Mouse (Mus musculus): ENCODE data around the gene Olfr625-ps1. TPM values are rescaled to one million over a fixed set of nuclear protein-coding genes. Genes with fewer than 3 reads are reported as not detected.

Gene Olfr625-ps1
- not detected in 2 replicates for polyA plus RNA-seq (2014; fragmentation: Nextera tagmentation; extraction: Ambion mirVana)

DNA sequence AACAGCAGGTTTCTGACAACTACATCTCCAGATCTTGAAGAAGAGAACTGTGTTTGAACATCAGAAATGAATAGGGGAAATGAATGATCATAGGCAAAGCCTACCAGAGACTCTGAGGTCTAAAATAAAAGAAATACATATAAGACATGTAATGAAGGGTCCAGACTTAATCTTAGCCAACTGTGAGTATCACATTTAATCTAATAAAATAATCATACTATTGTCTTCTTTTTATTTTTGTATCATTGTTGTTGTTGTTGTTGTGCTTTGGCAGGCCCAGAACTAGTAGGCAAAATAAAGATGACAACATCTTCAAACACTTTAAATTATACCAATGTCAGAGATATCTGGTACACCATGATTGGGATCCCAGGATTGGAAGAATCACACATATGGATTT lies at the start of gene Olfr625-ps1:
Olfr625-ps1 (plus strand) TSS at position 301 of the 400 bp plus-strand sequence.
- H3K27me3 ChIP-seq (ENCODE audit: control insufficient read depth, insufficient read depth, low read length) = no peaks in the 10 kb centered on the region
- no peak within 1 kb of the TSS for H3K4me3 ChIP-seq (ENCODE audit: low read depth, low read length)
- no peaks in the 10 kb centered on the region for H3K9me3 ChIP-seq (replicated peaks; ENCODE audit: control insufficient read depth, low read length)
- no peak for DNase-seq (ENCODE audit: low spot score)
- no peak for ATAC-seq (replicated peaks; ENCODE audit: insufficient number of reproducible peaks, low FRiP score, low TSS enrichment, low read depth)
- no peak within 1 kb of the TSS for H3K9ac ChIP-seq (replicated peaks; ENCODE audit: low read length)
- no peaks in the 10 kb centered on the region for H3K4me1 ChIP-seq (ENCODE audit: control insufficient read depth, insufficient read depth, low read length)
- no peak within 1 kb of the TSS for H3K4me2 ChIP-seq (ENCODE audit: low read depth, low read length)
- no peak within 1 kb of the TSS for H3K27ac ChIP-seq (replicated peaks; ENCODE audit: low read depth, low read length)
- no peaks in the 10 kb centered on the region for H3K36me3 ChIP-seq (replicated peaks; ENCODE audit: control insufficient read depth, insufficient read depth, low read depth, low read length)

DNA sequence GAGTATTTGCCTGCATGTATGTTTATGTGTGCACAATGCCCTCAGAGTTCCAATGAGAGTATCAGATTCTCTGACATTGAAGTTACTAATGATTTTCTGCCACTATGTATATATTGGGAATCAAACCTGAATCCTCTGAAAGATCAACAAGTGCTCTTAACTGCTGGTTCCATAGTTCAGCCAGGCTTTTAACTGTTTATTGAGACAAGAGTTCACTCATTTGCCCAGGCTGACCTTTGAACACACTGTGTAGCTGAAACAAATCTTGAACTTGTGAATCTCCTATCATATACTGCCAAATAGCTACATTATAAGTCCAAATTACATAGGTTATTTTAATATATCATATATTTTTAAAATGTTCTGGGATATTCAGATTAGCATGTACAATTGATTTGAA lies 45.7 kb upstream of the Olfr625-ps1 start:
- H3K4me3 ChIP-seq (ENCODE audit: low read depth, low read length) = no peak overlapping the region
- H3K27ac ChIP-seq (replicated peaks; ENCODE audit: low read depth, low read length) = no peak overlapping the region
- H3K9me3 ChIP-seq (replicated peaks; ENCODE audit: control insufficient read depth, low read length) = no peaks in the 10 kb centered on the region
- H3K27me3 ChIP-seq (ENCODE audit: control insufficient read depth, insufficient read depth, low read length) = no peaks in the 10 kb centered on the region
- DNase-seq (ENCODE audit: low spot score) (no peak), ATAC-seq (replicated peaks; ENCODE audit: insufficient number of reproducible peaks, low FRiP score, low TSS enrichment, low read depth) (no peak)
- H3K4me2 ChIP-seq (ENCODE audit: low read depth, low read length) = no peak overlapping the region
- H3K9ac ChIP-seq (replicated peaks; ENCODE audit: low read length) = no peak overlapping the region
- H3K4me1 ChIP-seq (ENCODE audit: control insufficient read depth, insufficient read depth, low read length) = no peaks in the 10 kb centered on the region
- no peaks in the 10 kb centered on the region for H3K36me3 ChIP-seq (replicated peaks; ENCODE audit: control insufficient read depth, insufficient read depth, low read depth, low read length)

DNA sequence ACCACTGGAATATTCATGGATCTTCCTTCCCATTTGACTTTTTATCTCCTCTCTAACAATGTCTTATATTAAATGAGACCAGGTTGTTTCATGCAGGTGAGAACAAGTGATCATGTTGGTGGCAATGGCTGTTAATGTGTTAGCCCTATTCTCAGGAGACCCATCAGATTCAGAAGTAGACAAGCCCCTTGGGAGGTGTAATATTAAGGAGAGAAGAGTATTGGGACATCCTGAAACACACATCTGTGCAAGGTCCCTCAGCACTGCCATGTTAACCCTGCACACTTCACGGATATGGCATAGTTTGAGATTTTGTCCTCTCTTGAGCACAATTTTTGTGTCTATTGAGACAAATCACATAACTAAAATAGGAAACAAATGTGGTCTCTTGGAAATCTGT lies 39.9 kb upstream of the Olfr625-ps1 start, which contains the start of gene Olfr622:
Olfr622 (minus strand) TSS at position 101 of the 400 bp plus-strand sequence.
- DNase-seq (ENCODE audit: low spot score) (no peak), ATAC-seq (replicated peaks; ENCODE audit: insufficient number of reproducible peaks, low FRiP score, low TSS enrichment, low read depth) (no peak)
- no peaks in the 10 kb centered on the region for H3K27me3 ChIP-seq (ENCODE audit: control insufficient read depth, insufficient read depth, low read length)
- WGBS = 88% methylated on average over 1 of the region's 1 CpGs
- H3K4me3 ChIP-seq (ENCODE audit: low read depth, low read length) = no peak within 1 kb of the TSS
- H3K9me3 ChIP-seq (replicated peaks; ENCODE audit: control insufficient read depth, low read length) = no peaks in the 10 kb centered on the region
- H3K27ac ChIP-seq (replicated peaks; ENCODE audit: low read depth, low read length) = no peak within 1 kb of the TSS
- no peak within 1 kb of the TSS for H3K9ac ChIP-seq (replicated peaks; ENCODE audit: low read length)
- no peaks in the 10 kb centered on the region for H3K36me3 ChIP-seq (replicated peaks; ENCODE audit: control insufficient read depth, insufficient read depth, low read depth, low read length)
- H3K4me2 ChIP-seq (ENCODE audit: low read depth, low read length) = no peak within 1 kb of the TSS
- H3K4me1 ChIP-seq (ENCODE audit: control insufficient read depth, insufficient read depth, low read length) = no peaks in the 10 kb centered on the region

DNA sequence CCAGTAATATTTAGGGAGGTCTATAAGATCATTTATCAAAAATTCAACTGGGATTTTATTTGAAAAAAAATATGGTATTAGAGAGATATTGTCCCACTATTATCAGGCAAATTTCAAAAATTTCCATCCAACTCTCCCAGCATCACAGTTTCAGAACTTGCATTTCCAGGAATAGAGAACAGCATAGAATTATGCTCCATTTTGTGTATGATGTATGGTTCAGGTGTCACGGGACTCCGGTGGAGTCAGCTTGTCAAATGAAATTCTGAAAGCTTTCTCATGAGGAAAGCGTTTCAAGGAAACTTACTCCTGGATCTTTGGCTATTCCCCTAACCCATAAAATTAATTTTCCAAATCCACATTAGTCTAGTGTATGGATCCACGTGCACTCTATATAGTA lies 38.5 kb upstream of the Olfr625-ps1 start:
- H3K36me3 ChIP-seq (replicated peaks; ENCODE audit: control insufficient read depth, insufficient read depth, low read depth, low read length) = no peaks in the 10 kb centered on the region
- no peaks in the 10 kb centered on the region for H3K4me1 ChIP-seq (ENCODE audit: control insufficient read depth, insufficient read depth, low read length)
- no peak for ATAC-seq (replicated peaks; ENCODE audit: insufficient number of reproducible peaks, low FRiP score, low TSS enrichment, low read depth)
- H3K27me3 ChIP-seq (ENCODE audit: control insufficient read depth, insufficient read depth, low read length) = no peaks in the 10 kb centered on the region
- no peak for DNase-seq (ENCODE audit: low spot score)
- no peak overlapping the region for H3K4me3 ChIP-seq (ENCODE audit: low read depth, low read length)
- no peak overlapping the region for H3K9ac ChIP-seq (replicated peaks; ENCODE audit: low read length)
- 78% methylated on average over 4 of the region's 4 CpGs for WGBS
- H3K9me3 ChIP-seq (replicated peaks; ENCODE audit: control insufficient read depth, low read length) = no peaks in the 10 kb centered on the region
- no peak overlapping the region for H3K27ac ChIP-seq (replicated peaks; ENCODE audit: low read depth, low read length)
- no peak overlapping the region for H3K4me2 ChIP-seq (ENCODE audit: low read depth, low read length)

DNA sequence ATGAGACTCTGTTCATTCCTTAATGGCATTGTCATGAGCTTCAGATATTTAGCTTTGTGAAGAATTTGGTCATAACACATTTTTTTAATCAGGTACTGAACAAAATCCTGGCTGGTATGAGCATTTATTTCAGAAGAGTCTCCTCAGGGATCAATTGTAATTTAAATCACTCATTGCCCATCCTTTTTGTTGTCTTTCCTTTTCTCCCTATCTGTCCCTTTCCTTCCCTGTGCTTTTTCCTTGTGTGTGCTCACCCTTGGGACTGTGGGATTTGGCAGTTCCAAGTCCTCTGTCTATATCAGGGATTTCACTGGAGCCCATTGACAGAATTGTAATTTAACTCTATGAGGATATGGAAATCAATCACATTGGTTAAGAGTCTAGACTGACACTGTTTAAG lies 18.9 kb upstream of the Olfr625-ps1 start, which contains the start of gene Olfr623:
Olfr623 (minus strand) TSS at position 101 of the 400 bp plus-strand sequence.
- Histone ChIP-seq H3K36me3 (replicated peaks; ENCODE audit: control insufficient read depth, insufficient read depth, low read depth, low read length) (no peaks in the 10 kb centered on the region), H3K27me3 (ENCODE audit: control insufficient read depth, insufficient read depth, low read length) (no peaks in the 10 kb centered on the region), H3K9me3 (replicated peaks; ENCODE audit: control insufficient read depth, low read length) (no peaks in the 10 kb centered on the region), H3K9ac (replicated peaks; ENCODE audit: low read length) (no peak within 1 kb of the TSS), H3K4me2 (ENCODE audit: low read depth, low read length) (no peak within 1 kb of the TSS), H3K27ac (replicated peaks; ENCODE audit: low read depth, low read length) (no peak within 1 kb of the TSS), H3K4me1 (ENCODE audit: control insufficient read depth, insufficient read depth, low read length) (no peaks in the 10 kb centered on the region), H3K4me3 (ENCODE audit: low read depth, low read length) (no peak within 1 kb of the TSS)
- ATAC-seq (replicated peaks; ENCODE audit: insufficient number of reproducible peaks, low FRiP score, low TSS enrichment, low read depth) = no peak
- DNase-seq (ENCODE audit: low spot score) = no peak

DNA sequence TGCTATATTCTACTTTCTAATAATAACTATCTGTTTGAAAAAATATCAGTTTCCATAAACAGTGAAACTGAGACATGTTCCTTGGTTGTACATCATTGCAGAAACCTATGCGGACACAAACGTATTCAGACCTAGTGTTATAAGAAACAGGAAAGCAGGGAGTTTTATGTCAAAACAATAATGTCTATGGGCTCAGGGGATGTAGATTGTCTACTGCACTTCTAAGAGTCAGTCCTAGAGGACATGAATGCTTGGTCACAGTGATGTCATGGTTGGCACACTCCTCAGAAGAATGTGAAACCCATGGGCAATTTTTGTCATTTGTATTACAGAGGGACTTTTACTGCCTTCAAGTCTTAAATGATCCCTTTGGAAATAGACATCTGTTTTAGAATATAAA lies 11.4 kb upstream of the Olfr625-ps1 start, which contains the start of gene Olfr624:
Olfr624 (minus strand) TSS at position 101 of the 400 bp plus-strand sequence.
- no peak within 1 kb of the TSS for H3K4me2 ChIP-seq (ENCODE audit: low read depth, low read length)
- ATAC-seq (replicated peaks; ENCODE audit: insufficient number of reproducible peaks, low FRiP score, low TSS enrichment, low read depth) (no peak), DNase-seq (ENCODE audit: low spot score) (no peak)
- no peaks in the 10 kb centered on the region for H3K36me3 ChIP-seq (replicated peaks; ENCODE audit: control insufficient read depth, insufficient read depth, low read depth, low read length)
- no peaks in the 10 kb centered on the region for H3K27me3 ChIP-seq (ENCODE audit: control insufficient read depth, insufficient read depth, low read length)
- H3K4me1 ChIP-seq (ENCODE audit: control insufficient read depth, insufficient read depth, low read length) = no peaks in the 10 kb centered on the region
- H3K9me3 ChIP-seq (replicated peaks; ENCODE audit: control insufficient read depth, low read length) = no peaks in the 10 kb centered on the region
- 96% methylated on average over 2 of the region's 2 CpGs for WGBS
- no peak within 1 kb of the TSS for H3K4me3 ChIP-seq (ENCODE audit: low read depth, low read length)
- no peak within 1 kb of the TSS for H3K27ac ChIP-seq (replicated peaks; ENCODE audit: low read depth, low read length)
- H3K9ac ChIP-seq (replicated peaks; ENCODE audit: low read length) = no peak within 1 kb of the TSS

DNA sequence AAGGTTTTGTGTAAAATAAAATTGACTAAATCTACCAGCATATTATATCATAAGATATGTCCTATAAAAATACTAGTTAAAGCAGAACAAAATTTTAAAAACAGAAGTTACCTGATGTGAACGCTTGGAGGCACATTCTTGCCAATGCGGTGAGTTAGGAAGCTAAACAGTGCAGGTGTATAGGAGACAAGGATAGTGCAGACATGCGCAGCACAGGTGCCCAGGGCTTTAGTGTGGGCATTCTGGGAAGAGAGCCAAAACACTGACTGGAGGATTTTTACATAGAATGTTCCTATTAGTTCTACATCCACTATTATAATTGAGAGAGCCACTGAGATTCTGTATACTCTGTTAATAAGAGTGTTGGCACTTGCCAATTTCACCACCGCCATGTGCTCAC lies 16.9 kb downstream of the Olfr625-ps1 start:
- Histone ChIP-seq H3K36me3 (replicated peaks; ENCODE audit: control insufficient read depth, insufficient read depth, low read depth, low read length) (no peaks in the 10 kb centered on the region), H3K9me3 (replicated peaks; ENCODE audit: control insufficient read depth, low read length) (no peaks in the 10 kb centered on the region)
- 92% methylated on average over 4 of the region's 4 CpGs for WGBS

DNA sequence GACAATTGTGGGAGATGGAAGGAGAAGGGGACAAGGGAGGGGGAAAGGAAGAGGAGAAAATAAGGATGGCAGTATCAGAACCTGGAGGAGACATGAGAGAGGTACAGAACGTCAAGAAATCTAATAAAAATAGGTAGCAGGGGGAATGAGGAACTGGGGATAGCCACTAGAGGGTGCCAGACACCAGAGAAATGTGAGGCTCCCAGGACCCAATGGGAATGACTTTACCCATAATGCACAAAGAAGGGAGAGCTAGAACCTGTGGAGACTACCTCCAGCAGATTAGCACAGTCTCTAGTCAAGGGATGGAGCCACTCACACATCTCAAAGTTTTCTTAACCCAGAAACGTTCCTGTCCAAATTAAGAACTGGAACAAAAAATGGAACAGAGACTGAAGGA lies 29.5 kb downstream of the Olfr625-ps1 start:
- no peaks in the 10 kb centered on the region for H3K36me3 ChIP-seq (replicated peaks; ENCODE audit: control insufficient read depth, insufficient read depth, low read depth, low read length)
- H3K4me2 ChIP-seq (ENCODE audit: low read depth, low read length) = no peak overlapping the region
- H3K27ac ChIP-seq (replicated peaks; ENCODE audit: low read depth, low read length) = no peak overlapping the region
- WGBS = 28% methylated on average over 2 of the region's 2 CpGs
- H3K9me3 ChIP-seq (replicated peaks; ENCODE audit: control insufficient read depth, low read length) = no peaks in the 10 kb centered on the region
- H3K4me3 ChIP-seq (ENCODE audit: low read depth, low read length) = no peak overlapping the region
- no peak for ATAC-seq (replicated peaks; ENCODE audit: insufficient number of reproducible peaks, low FRiP score, low TSS enrichment, low read depth)
- no peaks in the 10 kb centered on the region for H3K27me3 ChIP-seq (ENCODE audit: control insufficient read depth, insufficient read depth, low read length)
- H3K9ac ChIP-seq (replicated peaks; ENCODE audit: low read length) = no peak overlapping the region
- DNase-seq (ENCODE audit: low spot score) = no peak
- H3K4me1 ChIP-seq (ENCODE audit: control insufficient read depth, insufficient read depth, low read length) = no peaks in the 10 kb centered on the region

More for the DNA sequence above, 16.9 kb downstream of the Olfr625-ps1 start:
- no peaks in the 10 kb centered on the region for H3K27me3 ChIP-seq (ENCODE audit: control insufficient read depth, insufficient read depth, low read length)
- H3K9ac ChIP-seq (replicated peaks; ENCODE audit: low read length) = no peak overlapping the region
- no peak overlapping the region for H3K27ac ChIP-seq (replicated peaks; ENCODE audit: low read depth, low read length)
- no peaks in the 10 kb centered on the region for H3K4me1 ChIP-seq (ENCODE audit: control insufficient read depth, insufficient read depth, low read length)
- no peak for DNase-seq (ENCODE audit: low spot score)
- H3K4me3 ChIP-seq (ENCODE audit: low read depth, low read length) = no peak overlapping the region
- H3K4me2 ChIP-seq (ENCODE audit: low read depth, low read length) = no peak overlapping the region
- no peak for ATAC-seq (replicated peaks; ENCODE audit: insufficient number of reproducible peaks, low FRiP score, low TSS enrichment, low read depth)
